In the genomic region with DNA sequence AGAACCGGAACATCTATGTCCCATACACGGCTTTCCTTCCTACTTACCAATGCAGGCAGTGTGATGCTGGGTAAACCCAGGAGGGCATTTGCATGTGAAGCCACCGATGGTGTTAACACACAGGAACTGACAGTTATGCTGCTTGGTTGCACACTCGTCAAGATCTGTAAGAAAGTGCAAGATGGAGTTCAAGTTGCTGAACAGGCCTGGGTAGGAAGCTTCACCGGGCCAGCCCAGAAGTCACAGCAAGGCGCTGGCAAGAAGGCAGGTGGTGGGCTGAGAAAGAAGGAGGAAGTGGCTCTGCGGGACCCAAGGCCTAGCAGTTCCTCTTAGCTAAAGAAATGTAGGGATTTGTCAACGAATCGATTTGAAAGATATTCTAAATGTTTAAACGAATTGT, we compare ENCODE assay signal across 14 mouse cellular contexts.
A peak's percentile ranks its signal among the peaks of the same experiment; 100 is the strongest.
DNase-seq lines count a peak whose midpoint lies in the region; ATAC-seq lines count a peak whose summit lies in the region.
"Had no signal": no experiment of that assay in that cellular context is flagged by ENCODE, and none has a peak within 500 bp of the region (broad histone marks: within the 10 kb centered on the region; RNA-seq: fewer than 3 reads in every experiment).

No protein-coding gene starts in this region.

- peak; percentile 95 for ATAC-seq in granulocyte monocyte progenitor cell, adult 5-6 weeks (replicated peaks; ENCODE audit: poor library complexity, severe bottlenecking)
- peak; percentile 52; the same call in 1 of the 2 replicates for ATAC-seq in neutrophil, adult 5-6 weeks (ENCODE audit: extremely low read depth, insufficient number of reproducible peaks, low FRiP score, poor library complexity, severe bottlenecking)
- ATAC-seq: CD4-positive, CD25-positive, alpha-beta regulatory T cell, adult 4 months; forebrain, embryonic 16.5 days had no signal

- peak; percentile 55 to 58 for DNase-seq in spleen, postnatal 36 days (ENCODE audit: low spot score in 2 of 2)
- no peak for DNase-seq in spleen, adult 12 weeks (ENCODE audit: low spot score)
- no peak for DNase-seq in left cerebral cortex, adult 11 months (ENCODE audit: low spot score)
- DNase-seq in thymus, postnatal 14 days = no peak
- DNase-seq: adrenal gland, postnatal 10 days; cerebellum, adult 11 months; cerebellum, adult 8-10 months; cerebellum, postnatal 25 days; gastrocnemius, postnatal 14 days; heart, postnatal 4 days had no signal

Comparison
In these comparisons a context has a peak if more than half of its experiments do, and no peak if none do; other contexts are left out.
1. DNase-seq: peak in spleen, postnatal 36 days (2 of 2); none in spleen, adult 12 weeks (single experiment), left cerebral cortex, adult 11 months (single experiment) and thymus, postnatal 14 days (single experiment).